Mouse (Mus musculus) right cerebral cortex, postnatal 36 days (tissue): ENCODE measurements around the gene Llgl2.

ENCODE experiments used
- DNase-seq, 2 experiments: peaks; one replicate each; pipeline ENCODE4 v3.0.0; 2022; ENCODE audit warnings: low spot score in 2 of 2, mixed read lengths in 1 of 2

Llgl2 gene

GRCm38 (mm10) chr11:115876438-115876837 is 52.6 kb downstream of the Llgl2 start:
- no peak for DNase-seq

- no peak for DNase-seq
These were observed 53.4 kb downstream of the Llgl2 start for GRCm38 (mm10) chr11:115877174-115877755.

DNA sequence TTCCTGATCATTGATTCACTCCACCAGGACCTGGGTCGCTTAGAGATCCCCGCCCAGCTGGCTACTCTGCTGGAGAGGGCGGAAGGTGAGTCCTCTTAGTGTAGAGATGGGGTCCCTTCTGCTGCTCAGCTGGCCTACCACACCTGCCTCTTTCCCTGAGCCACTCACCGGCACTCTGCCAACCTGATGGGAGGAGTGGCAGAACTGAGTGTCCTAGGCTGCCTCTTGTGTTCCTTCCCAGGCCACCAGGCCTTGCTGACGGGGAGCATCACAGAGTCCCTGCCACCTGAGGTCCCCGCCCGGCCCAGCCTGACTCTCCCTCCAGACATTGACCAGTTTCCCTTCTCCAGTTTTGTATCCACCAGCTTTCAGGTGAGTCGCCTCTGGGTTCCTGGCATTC is 54.2 kb downstream of the Llgl2 start:
- no peak for DNase-seq

GRCm38 (mm10) chr11:115881002-115881401 is 57.2 kb downstream of the Llgl2 start:
- no peak for DNase-seq

- DNase-seq: no peak
These were observed 59.4 kb downstream of the Llgl2 start for GRCm38 (mm10) chr11:115883251-115883650.

DNA sequence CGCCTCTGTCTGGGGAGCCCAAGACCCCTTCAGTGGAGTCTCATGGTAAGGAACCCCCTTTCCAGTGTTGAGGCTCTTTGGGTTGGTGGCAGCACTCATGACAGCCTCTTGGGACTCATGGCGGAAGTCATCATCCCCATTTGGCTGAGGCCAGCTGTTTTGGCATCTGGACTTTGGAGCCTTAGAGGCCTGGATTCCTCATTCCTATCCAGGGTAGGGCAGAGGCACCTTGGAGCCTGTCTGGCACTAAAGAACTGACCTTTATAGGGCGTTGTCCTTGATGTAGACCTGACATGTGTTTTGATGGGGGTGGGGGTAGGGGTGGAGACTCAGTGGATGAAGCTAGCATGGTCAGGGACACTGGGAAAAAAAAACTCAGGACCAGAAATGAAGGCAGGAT is 60.5 kb downstream of the Llgl2 start:
- no peak for DNase-seq

DNA sequence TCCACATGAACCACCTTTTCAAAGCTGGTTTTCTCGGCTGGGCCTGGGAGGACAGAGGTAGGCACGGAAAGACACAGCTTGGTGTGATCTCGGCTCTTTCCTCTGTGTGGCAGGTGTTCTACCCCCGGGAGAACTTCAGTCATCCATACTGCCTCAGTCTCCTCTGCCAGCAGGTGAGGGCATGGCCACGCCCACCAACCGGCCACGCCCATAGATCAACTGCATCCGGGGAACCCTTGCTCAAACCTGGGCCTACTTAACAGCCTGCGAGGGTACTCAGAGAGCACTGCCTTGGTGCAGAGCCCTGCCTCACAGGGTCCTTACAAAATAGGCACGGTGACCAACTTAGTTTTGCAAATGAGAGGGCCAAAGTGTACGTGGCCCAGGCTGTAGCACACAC is 61.4 kb downstream of the Llgl2 start:
- DNase-seq: no peak

- no peak for DNase-seq
These were observed 62.6 kb downstream of the Llgl2 start for GRCm38 (mm10) chr11:115886446-115886845.

GRCm38 (mm10) chr11:115888020-115888419 is 64.2 kb downstream of the Llgl2 start:
- DNase-seq: no peak

- DNase-seq: no peak
These were observed 65.3 kb downstream of the Llgl2 start for GRCm38 (mm10) chr11:115889159-115889558.

- no peak for DNase-seq
These were observed 68.4 kb downstream of the Llgl2 start for GRCm38 (mm10) chr11:115892213-115892612.

- no peak for DNase-seq
These were observed 69.2 kb downstream of the Llgl2 start for GRCm38 (mm10) chr11:115893071-115893470.

DNA sequence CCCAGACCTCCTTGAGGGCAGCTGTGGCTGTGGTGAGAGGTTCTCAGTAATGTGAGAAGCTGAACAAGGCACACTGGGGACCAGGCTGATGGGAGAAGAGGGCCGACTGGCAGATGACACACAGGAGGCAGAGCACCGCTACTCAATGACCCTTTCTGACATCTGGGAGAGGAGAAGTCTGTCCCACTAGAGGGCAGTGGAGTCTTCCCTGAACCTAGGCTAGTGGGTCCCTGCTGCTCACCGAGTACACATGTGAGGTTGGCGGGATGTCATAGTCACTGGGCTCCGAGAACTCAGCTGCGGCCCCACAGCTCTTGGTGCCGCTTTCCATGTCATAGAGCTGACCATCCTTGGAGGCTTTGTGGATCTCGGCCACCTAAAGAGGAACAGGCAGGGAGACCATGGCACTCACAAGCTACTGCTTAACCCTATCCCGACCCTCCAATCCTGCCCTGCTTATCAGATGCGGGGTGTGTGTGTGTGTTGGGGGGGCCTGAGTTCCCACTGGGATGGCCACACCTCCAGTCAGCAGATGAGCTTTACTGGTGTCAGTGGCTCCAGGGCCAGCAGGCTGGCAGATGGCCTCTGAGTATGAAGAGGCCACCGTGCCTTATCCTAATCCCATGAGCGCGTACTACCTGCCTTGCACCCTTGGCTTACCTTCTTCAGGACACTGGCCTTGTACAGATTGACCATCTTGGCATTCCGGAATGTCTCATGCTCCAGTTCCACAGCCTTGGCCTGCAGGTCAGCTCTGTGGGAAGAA is 71.1 kb downstream of the Llgl2 start:
- DNase-seq: no peak

DNA sequence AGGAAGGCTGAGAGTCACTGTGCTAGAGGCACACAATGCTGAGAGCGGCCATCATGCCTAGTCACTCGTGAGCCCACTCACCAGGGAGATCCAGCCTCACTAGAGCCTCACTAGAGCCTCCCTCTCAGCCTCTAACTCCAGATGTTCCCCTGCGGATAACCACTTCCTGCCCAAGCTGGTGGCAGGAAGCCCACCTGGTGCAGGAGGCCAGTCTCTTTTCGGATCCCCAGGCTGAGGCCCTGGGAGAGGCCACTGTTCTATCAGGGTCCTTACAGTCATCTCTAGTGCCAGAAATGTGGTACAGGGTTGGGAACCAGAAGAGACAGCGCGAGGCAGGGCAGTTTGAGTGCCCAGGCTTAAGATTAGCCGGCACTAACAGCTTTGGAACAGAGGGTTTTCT is 74.6 kb downstream of the Llgl2 start:
- DNase-seq: no peak

- DNase-seq: peak; percentile 35 to 38
These were observed 75.0 kb downstream of the Llgl2 start for GRCm38 (mm10) chr11:115898886-115899285.

- no peak for DNase-seq
These were observed 75.8 kb downstream of the Llgl2 start, which contains the start of gene Smim5 for GRCm38 (mm10) chr11:115899486-115900266. Gene Smim5 (plus strand): TSS chr11:115899966.

- DNase-seq: no peak
These were observed 76.9 kb downstream of the Llgl2 start for GRCm38 (mm10) chr11:115900561-115901337.

- no peak for DNase-seq
These were observed 77.7 kb downstream of the Llgl2 start for GRCm38 (mm10) chr11:115901338-115902161.

DNA sequence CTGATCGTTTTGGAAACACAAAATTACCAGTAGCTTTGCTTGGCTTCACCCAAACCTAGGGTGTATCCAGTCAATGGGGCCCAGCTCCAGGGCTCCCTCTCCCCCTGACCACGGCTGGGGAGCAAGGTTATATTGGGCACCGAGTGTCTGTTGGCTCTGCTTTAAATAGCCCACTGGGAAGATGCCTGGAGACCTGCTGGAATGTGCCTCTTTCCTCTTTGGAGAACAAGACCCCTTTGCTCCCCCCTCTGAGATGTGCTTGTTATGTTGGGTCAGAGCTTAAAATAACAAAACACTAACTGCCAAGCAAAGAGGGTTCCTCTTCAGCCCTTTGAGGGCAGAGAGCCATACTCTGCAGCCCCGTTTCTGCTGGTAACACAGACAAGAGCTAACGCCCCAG is 78.3 kb downstream of the Llgl2 start:
- DNase-seq: no peak

DNA sequence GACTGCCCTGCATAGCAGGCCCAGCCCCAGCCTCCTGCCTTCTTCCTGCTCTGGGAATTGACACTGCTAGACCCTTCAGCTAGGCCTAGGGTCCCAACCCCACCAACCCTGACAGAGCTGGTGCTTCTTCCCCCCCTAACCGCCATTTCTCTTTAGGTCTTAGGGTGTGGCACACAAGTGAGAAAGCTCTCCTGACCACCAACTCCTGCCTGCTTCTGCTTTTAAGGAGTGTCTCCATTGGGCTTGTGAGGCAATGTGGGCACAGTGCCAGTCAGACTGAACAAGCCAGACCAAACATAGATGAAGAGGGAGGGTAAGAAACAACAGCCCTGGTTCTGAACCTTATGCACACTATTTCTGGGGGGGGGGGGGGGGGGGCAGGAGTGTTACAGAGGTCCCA is 79.0 kb downstream of the Llgl2 start:
- DNase-seq: no peak
